Mouse (Mus musculus): ENCODE measurements at regions not wholly inside any gene's neighbourhood (a gene's known extent, or its start where the extent isn't known, plus 50 kb on each side); places are given as distances from the start of the nearest gene placed in this dataset.

- Histone ChIP-seq H3K27me3 (ENCODE audit: control insufficient read depth, insufficient read depth, low read length) (no peaks in the 10 kb centered on the region), H3K36me3 (ENCODE audit: control insufficient read depth, insufficient read depth, low read length) (no peaks in the 10 kb centered on the region), H3K4me3 (ENCODE audit: low read depth, low read length) (no peak overlapping the region), H3K4me2 (ENCODE audit: low read depth) (no peak overlapping the region), H3K9ac (ENCODE audit: low read length) (no peak overlapping the region), H3K9me3 (ENCODE audit: control insufficient read depth, low read length) (no peaks in the 10 kb centered on the region), H3K4me1 (ENCODE audit: control insufficient read depth, insufficient read depth, low read length) (no peaks in the 10 kb centered on the region), H3K27ac (ENCODE audit: low read depth, low read length) (0 out of 2 replicates have a peak overlapping the region, but pooled peaks have one; percentile 8)
- DNase-seq (ENCODE audit: low spot score) (no peak), ATAC-seq (ENCODE audit: insufficient read depth, low FRiP score, low TSS enrichment) (no peak)
- 40% methylated on average over 4 of the region's 4 CpGs for WGBS
These were observed 748.4 kb upstream of the Lrrc6 start for GRCm38 (mm10) chr15:67249147-67249546.

DNA sequence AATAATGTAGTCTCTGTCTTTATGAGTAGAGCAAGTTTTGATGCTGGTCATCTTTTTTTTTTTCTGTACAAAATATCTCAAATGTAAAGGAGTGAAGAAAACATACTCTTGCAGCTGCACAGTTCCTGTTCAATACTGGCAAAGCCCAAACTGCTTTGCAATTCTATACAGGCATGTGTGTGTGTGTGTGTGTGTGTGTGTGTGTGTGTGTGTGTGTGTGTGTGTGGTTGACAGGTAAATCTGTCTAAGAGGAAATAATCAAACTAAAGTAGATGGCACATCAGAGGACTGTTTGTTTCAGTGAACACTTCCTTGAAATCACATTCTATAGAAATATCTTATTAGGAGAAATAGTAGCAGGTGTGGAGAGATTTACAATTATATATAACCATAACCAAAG is 747.8 kb upstream of the Lrrc6 start:
- Histone ChIP-seq H3K27ac (ENCODE audit: low read depth, low read length) (no peak overlapping the region), H3K4me3 (ENCODE audit: low read depth, low read length) (no peak overlapping the region), H3K9ac (ENCODE audit: low read length) (no peak overlapping the region), H3K36me3 (ENCODE audit: control insufficient read depth, insufficient read depth, low read length) (no peaks in the 10 kb centered on the region), H3K27me3 (ENCODE audit: control insufficient read depth, insufficient read depth, low read length) (no peaks in the 10 kb centered on the region), H3K9me3 (ENCODE audit: control insufficient read depth, low read length) (no peaks in the 10 kb centered on the region), H3K4me2 (ENCODE audit: low read depth) (no peak overlapping the region), H3K4me1 (ENCODE audit: control insufficient read depth, insufficient read depth, low read length) (no peaks in the 10 kb centered on the region)
- DNase-seq (ENCODE audit: low spot score) (no peak), ATAC-seq (ENCODE audit: insufficient read depth, low FRiP score, low TSS enrichment) (no peak)

GRCm38 (mm10) chr15:67245658-67246268 is 745.1 kb upstream of the Lrrc6 start:
- H3K4me2 ChIP-seq (ENCODE audit: low read depth) = no peak overlapping the region
- H3K9me3 ChIP-seq (ENCODE audit: control insufficient read depth, low read length) = no peaks in the 10 kb centered on the region
- 44% methylated on average over 4 of the region's 4 CpGs for WGBS
- ATAC-seq (ENCODE audit: insufficient read depth, low FRiP score, low TSS enrichment) = peak; percentile 65; the same call in 1 of the 2 replicates
- no peaks in the 10 kb centered on the region for H3K4me1 ChIP-seq (ENCODE audit: control insufficient read depth, insufficient read depth, low read length)
- H3K27ac ChIP-seq (ENCODE audit: low read depth, low read length) = no peak overlapping the region
- H3K36me3 ChIP-seq (ENCODE audit: control insufficient read depth, insufficient read depth, low read length) = no peaks in the 10 kb centered on the region
- peak; percentile 25 for DNase-seq (ENCODE audit: low spot score)
- no peaks in the 10 kb centered on the region for H3K27me3 ChIP-seq (ENCODE audit: control insufficient read depth, insufficient read depth, low read length)
- H3K4me3 ChIP-seq (ENCODE audit: low read depth, low read length) = no peak overlapping the region
- H3K9ac ChIP-seq (ENCODE audit: low read length) = no peak overlapping the region

DNA sequence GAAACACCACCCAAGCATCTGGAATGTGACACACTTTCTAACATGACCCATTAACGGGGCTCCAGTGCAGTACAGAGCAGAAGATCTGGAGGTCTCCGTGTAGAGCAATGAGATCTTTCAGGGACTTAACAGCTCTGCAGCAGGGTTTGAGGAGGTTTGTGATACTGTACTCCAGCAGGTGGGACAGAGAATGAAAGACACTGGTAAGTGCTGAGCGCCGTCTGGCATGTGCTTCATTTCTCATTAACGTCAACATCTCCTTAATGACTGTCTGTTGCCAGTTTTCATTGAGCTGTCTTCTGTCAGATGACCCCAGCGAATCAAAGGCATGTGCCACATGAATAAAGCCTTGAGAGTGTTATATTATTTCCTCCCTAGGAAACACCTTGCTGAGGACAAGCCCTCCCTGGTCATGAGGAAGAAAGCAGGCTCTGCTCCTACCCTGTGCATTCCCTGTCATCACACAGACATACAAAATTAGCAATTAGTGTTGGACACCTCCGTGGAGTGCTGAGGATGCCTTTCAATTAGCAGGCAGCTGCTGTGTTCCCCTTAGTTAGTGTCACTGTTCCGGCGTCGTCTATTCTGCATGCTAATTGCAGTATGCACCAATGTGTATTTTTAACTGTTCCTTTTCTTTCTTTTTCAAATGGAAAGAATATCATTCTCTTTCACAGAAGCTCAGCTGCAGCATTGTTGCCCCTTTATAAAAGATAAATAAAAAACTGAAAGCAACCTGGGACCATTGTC is 744.4 kb upstream of the Lrrc6 start:
- no peak for DNase-seq (ENCODE audit: low spot score)

DNA sequence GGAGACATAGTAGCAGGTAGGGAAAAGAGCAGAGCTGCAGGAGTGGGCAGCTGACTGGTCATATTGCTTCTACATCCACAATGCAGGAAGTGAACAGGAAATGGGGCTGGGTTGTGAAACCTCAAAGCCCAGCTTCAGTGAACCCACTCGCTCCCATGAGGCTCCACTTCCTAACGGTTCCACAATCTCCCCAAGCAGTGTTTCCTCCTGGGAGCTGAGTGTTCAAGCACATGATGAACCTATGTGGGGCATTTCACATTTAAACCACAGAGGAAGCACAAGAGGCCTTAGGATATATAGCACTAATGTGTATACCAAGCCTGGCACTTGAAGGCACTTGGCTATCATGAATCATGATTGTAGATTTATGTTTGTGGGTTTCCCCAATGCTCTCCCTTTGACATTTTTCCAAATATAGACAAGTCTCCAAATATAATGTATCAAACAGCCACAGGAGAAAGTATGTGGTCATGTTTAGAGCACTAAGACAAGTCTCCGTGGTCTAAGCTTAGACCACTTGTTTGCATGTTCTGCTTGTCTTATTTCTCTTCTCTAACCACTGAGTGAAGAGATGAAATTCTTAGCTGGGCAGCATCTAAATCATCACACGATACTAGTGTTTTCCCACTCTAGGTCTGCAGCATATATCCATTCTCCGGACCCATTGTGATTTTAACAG is 734.5 kb upstream of the Lrrc6 start:
- no peak overlapping the region for H3K4me2 ChIP-seq (ENCODE audit: low read depth)
- no peak overlapping the region for H3K4me3 ChIP-seq (ENCODE audit: low read depth, low read length)
- no peak overlapping the region for H3K9ac ChIP-seq (ENCODE audit: low read length)
- no peaks in the 10 kb centered on the region for H3K9me3 ChIP-seq (ENCODE audit: control insufficient read depth, low read length)
- H3K4me1 ChIP-seq (ENCODE audit: control insufficient read depth, insufficient read depth, low read length) = no peaks in the 10 kb centered on the region
- WGBS = 82% methylated on average over 5 of the region's 5 CpGs
- DNase-seq (ENCODE audit: low spot score) (no peak), ATAC-seq (ENCODE audit: insufficient read depth, low FRiP score, low TSS enrichment) (no peak)
- H3K27ac ChIP-seq (ENCODE audit: low read depth, low read length) = no peak overlapping the region
- no peaks in the 10 kb centered on the region for H3K36me3 ChIP-seq (ENCODE audit: control insufficient read depth, insufficient read depth, low read length)
- H3K27me3 ChIP-seq (ENCODE audit: control insufficient read depth, insufficient read depth, low read length) = no peaks in the 10 kb centered on the region

More for the DNA sequence above, 744.4 kb upstream of the Lrrc6 start:
- Histone ChIP-seq H3K36me3 (ENCODE audit: control insufficient read depth, insufficient read depth, low read length) (no peaks in the 10 kb centered on the region), H3K27ac (ENCODE audit: low read depth, low read length) (no peak overlapping the region), H3K4me3 (ENCODE audit: low read depth, low read length) (no peak overlapping the region), H3K9me3 (ENCODE audit: control insufficient read depth, low read length) (no peaks in the 10 kb centered on the region), H3K4me2 (ENCODE audit: low read depth) (no peak overlapping the region), H3K9ac (ENCODE audit: low read length) (no peak overlapping the region), H3K27me3 (ENCODE audit: control insufficient read depth, insufficient read depth, low read length) (no peaks in the 10 kb centered on the region), H3K4me1 (ENCODE audit: control insufficient read depth, insufficient read depth, low read length) (no peaks in the 10 kb centered on the region)
- peak; percentile 58 for ATAC-seq (ENCODE audit: insufficient read depth, low FRiP score, low TSS enrichment)
- 57% methylated on average over 10 of the region's 10 CpGs for WGBS

GRCm38 (mm10) chr15:67229359-67229758 is 728.6 kb upstream of the Lrrc6 start:
- 71% methylated on average over 5 of the region's 5 CpGs for WGBS
- ATAC-seq (ENCODE audit: insufficient read depth, low FRiP score, low TSS enrichment) (no peak), DNase-seq (ENCODE audit: low spot score) (no peak)
- Histone ChIP-seq H3K9me3 (ENCODE audit: control insufficient read depth, low read length) (no peaks in the 10 kb centered on the region), H3K4me3 (ENCODE audit: low read depth, low read length) (no peak overlapping the region), H3K4me2 (ENCODE audit: low read depth) (no peak overlapping the region), H3K27ac (ENCODE audit: low read depth, low read length) (no peak overlapping the region), H3K27me3 (ENCODE audit: control insufficient read depth, insufficient read depth, low read length) (no peaks in the 10 kb centered on the region), H3K36me3 (ENCODE audit: control insufficient read depth, insufficient read depth, low read length) (no peaks in the 10 kb centered on the region), H3K9ac (ENCODE audit: low read length) (no peak overlapping the region), H3K4me1 (ENCODE audit: control insufficient read depth, insufficient read depth, low read length) (no peaks in the 10 kb centered on the region)

DNA sequence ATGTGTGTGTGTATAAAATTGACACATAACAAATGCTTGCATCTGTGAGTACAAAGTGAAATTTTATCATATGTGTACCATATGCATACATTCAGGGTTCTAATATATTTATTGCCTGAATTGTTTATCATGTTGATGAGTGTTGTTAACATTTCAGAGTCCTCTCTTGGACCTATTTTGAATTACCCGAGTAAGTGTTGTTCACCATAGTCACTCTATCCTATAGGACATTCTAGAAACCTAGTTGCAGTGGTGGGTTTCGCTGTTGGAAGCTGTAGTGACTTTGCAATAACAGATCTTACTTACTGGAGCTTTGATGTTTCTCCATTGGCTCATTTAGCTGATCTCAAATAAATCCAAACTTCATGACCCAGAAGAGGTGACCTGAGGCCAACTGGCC is 727.9 kb upstream of the Lrrc6 start:
- Histone ChIP-seq H3K4me1 (ENCODE audit: control insufficient read depth, insufficient read depth, low read length) (no peaks in the 10 kb centered on the region), H3K9ac (ENCODE audit: low read length) (no peak overlapping the region)
- DNase-seq (ENCODE audit: low spot score) = no peak

DNA sequence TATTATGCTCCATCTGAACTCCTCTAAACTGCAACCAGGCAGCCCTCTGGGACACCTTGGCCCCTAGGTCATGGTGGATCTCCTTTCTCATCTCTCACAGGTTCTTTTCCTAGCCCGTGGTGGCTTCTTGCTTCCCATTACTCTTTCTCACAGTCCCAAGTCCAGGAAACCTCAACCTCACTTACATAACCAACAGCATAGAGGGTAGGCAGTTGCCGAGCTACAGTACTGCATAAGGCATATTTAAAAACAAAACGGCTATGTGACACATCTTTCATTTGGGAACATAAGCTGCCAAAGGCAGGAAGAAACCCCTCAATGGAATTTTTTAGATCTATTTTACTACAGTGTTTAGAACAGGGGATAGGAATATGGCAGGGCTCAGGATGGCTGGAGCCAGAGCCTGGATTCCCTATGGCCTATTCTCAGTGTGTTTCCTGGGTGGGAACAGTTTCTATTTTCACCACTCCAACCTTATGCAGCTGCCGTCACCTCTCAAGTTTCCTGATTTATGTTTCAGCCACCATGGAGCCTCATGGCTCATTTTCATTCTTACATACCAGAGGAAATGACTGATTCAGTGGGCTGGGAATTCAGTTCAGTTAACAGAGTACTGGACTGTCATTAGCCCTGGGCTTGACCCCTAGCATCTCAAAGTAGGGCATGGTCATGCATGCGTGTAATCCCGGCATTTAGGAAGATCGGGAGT is 726.9 kb upstream of the Lrrc6 start:
- Histone ChIP-seq H3K27ac (ENCODE audit: low read depth, low read length) (no peak overlapping the region), H3K9ac (ENCODE audit: low read length) (no peak overlapping the region), H3K9me3 (ENCODE audit: control insufficient read depth, low read length) (no peaks in the 10 kb centered on the region), H3K4me1 (ENCODE audit: control insufficient read depth, insufficient read depth, low read length) (no peaks in the 10 kb centered on the region), H3K4me2 (ENCODE audit: low read depth) (no peak overlapping the region), H3K36me3 (ENCODE audit: control insufficient read depth, insufficient read depth, low read length) (no peaks in the 10 kb centered on the region), H3K27me3 (ENCODE audit: control insufficient read depth, insufficient read depth, low read length) (no peaks in the 10 kb centered on the region), H3K4me3 (ENCODE audit: low read depth, low read length) (no peak overlapping the region)
- 69% methylated on average over 7 of the region's 7 CpGs for WGBS
- DNase-seq (ENCODE audit: low spot score) (no peak), ATAC-seq (ENCODE audit: insufficient read depth, low FRiP score, low TSS enrichment) (no peak)

More for the DNA sequence above, 727.9 kb upstream of the Lrrc6 start:
- no peaks in the 10 kb centered on the region for H3K36me3 ChIP-seq (ENCODE audit: control insufficient read depth, insufficient read depth, low read length)
- no peaks in the 10 kb centered on the region for H3K27me3 ChIP-seq (ENCODE audit: control insufficient read depth, insufficient read depth, low read length)
- H3K4me3 ChIP-seq (ENCODE audit: low read depth, low read length) = no peak overlapping the region
- no peak for ATAC-seq (ENCODE audit: insufficient read depth, low FRiP score, low TSS enrichment)
- H3K27ac ChIP-seq (ENCODE audit: low read depth, low read length) = no peak overlapping the region
- 88% methylated on average over 2 of the region's 2 CpGs for WGBS
- no peaks in the 10 kb centered on the region for H3K9me3 ChIP-seq (ENCODE audit: control insufficient read depth, low read length)
- H3K4me2 ChIP-seq (ENCODE audit: low read depth) = no peak overlapping the region
